Mouse (Mus musculus) brain, embryonic 14.5 days (tissue): ENCODE measurements at regions not wholly inside any gene's neighbourhood (a gene's known extent, or its start where the extent isn't known, plus 50 kb on each side); places are given as distances from the start of the nearest gene placed in this dataset.

ENCODE experiments used
- DNase-seq: peaks from one replicate; pipeline ENCODE4 v3.0.0-alpha.2; 2011; ENCODE audit warnings: low read depth
- CTCF ChIP-seq: fragments of 200-500 bp; IDR thresholded peaks from 2 replicates; pipeline ENCODE4 v1.5.1; 2012; ENCODE audit warnings: inconsistent platforms, mild to moderate bottlenecking, moderate library complexity, borderline replicate concordance; ENCODE audit not compliant: insufficient read depth, insufficient read length; ENCODE audit errors: extremely low read depth
- POLR2A ChIP-seq: fragments of 200-500 bp; IDR thresholded peaks from 2 replicates; pipeline ENCODE4 v1.6.1; 2012; ENCODE audit warnings: mild to moderate bottlenecking, inconsistent platforms, borderline replicate concordance; ENCODE audit not compliant: poor library complexity, insufficient read depth, insufficient read length, severe bottlenecking; ENCODE audit errors: extremely low read depth

GRCm38 (mm10) chr5:54741440-54741839 is 743.1 kb downstream of the Stim2 start:
- TF ChIP-seq CTCF (no peak), POLR2A (no peak)
- no peak for DNase-seq

DNA sequence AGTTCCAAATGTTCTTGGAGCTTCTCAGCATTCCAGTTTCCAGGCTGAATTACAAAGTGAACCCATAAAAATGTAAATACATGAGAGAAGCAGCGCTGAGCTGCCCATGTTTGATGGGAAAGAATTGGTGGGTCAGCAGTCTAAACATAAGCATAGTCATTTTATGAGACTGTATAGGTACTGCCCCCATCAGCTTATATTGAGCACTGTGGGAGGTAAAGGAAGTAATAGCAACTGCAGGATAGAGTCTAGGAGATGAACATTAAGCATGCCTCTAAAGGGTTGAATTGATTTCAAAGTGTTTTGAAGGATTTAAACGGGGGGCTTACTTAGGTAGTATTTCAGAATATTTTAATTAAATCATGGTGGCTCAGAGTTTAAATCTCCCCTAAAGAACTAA is 748.7 kb downstream of the Stim2 start:
- TF ChIP-seq CTCF (no peak), POLR2A (no peak)
- no peak for DNase-seq

DNA sequence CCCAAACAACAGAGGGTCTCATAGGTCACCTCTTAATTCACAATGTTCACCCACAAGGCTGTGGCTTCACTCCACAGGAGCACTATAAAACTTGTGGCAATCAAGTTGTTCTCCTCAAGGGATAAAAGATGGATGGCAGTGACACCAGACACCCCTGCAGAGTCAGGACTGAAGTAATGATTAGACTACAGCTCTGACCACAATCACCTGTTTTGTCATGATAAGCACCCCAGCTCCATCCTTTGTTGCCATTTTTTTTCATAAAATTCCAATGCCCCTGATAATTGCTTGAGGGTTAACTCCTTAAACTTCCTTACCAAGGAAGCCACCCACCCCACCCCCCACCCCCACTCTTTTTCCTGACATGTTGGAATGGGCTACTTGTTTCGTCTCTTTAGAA is 755.1 kb downstream of the Stim2 start:
- no peak for TF ChIP-seq CTCF
- TF ChIP-seq POLR2A: no peak
- DNase-seq: no peak

DNA sequence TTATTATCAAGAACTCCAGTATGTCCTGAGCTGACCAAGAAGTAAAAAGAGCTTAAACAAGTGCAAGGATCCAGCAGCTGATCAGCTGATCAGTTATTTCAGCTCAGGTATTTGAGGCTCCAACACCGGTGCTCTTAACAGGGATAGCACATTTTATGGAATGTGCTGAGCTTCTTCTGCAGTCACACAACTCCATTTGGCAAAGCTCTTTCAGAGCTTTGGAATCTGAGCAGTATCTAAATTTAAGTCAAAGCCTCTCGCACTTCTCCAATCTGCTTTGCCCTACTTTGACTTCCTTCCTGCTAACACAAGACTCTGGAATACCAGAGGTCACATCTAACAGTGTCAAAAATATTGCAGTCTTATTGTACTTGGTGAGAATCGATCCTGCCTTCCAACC is 761.4 kb downstream of the Stim2 start:
- no peak for TF ChIP-seq POLR2A
- TF ChIP-seq CTCF: no peak
- no peak for DNase-seq

DNA sequence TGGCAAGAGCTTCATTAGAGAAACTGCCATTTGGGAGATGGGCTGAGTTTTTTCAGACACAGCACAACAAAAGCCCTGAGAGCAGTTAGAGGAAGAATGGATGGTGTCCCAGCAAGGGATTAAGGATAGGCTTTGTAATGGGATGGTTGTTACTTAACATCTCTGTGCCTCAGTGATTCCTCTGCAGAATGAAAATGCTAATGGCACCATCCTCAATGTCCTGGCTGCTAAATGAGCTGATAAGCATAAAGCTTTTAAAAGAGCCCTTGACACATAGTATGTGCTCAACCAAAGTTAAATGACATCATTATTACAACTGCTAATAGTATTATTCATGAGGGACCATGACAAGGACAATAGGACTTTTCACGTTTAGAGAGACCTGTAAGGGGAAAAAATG is 764.7 kb downstream of the Stim2 start:
- peak; percentile 50 for DNase-seq
- TF ChIP-seq CTCF (no peak), POLR2A (no peak)

DNA sequence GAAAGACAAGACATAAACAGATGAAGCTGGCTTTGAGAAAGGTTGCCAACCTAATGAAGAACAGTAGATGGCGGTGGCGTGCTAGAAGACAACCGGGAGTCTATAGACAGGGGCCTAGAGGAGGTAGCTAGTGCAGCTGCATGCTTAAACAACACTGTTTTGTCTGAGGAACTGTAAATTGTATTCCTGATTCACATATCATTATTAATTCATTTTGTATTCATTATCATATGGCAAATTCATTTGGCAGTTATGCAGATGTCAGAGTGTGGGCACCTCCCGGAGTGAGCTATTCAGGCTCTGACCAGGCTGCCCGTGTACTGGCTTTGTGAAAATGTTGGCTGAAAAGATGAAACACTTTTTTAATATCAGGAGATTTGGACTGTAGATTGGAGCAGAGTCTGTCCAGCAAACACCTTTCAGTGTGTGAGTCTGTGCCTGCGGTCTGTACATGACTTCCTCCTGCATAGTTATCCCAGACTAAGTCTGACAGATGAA is 798.7 kb downstream of the Stim2 start:
- peak; percentile 93 for DNase-seq

GRCm38 (mm10) chr5:54827076-54827475 is 828.8 kb downstream of the Stim2 start:
- TF ChIP-seq CTCF (no peak; the same call in 1 of the 2 replicates), POLR2A (no peak)
- no peak for DNase-seq

More for the DNA sequence above, 798.7 kb downstream of the Stim2 start:
- TF ChIP-seq POLR2A (no peak), CTCF (peak; percentile 77; the same call in 1 of the 2 replicates)
